Mouse (Mus musculus) liver, adult 2 months (tissue): ENCODE results near the gene Dalrd3. TPM values are rescaled to one million over a fixed set of nuclear protein-coding genes. Genes with fewer than 3 reads are reported as not detected.

Experiments
- DNase-seq: peaks from one replicate; pipeline ENCODE4 v3.0.0-alpha.2; 2011; ENCODE audit warnings: low read depth, low spot score; ENCODE audit errors: extremely low read depth
- H3K27ac ChIP-seq: fragments of 200-500 bp; replicated peaks from 2 replicates; pipeline ENCODE4 v1.5.1; 2012; ENCODE audit warnings: low read depth, mild to moderate bottlenecking, control low read depth, inconsistent platforms, low read length; ENCODE audit not compliant: insufficient read depth
- H3K27me3 ChIP-seq: fragments of 200-500 bp; 2 replicates; pipeline ENCODE4 v1.6.1; 2012; ENCODE audit warnings: mild to moderate bottlenecking, moderate library complexity, low read length, inconsistent platforms; ENCODE audit not compliant: control insufficient read depth, insufficient read depth
- H3K36me3 ChIP-seq: fragments of 200-500 bp; 2 replicates; pipeline ENCODE4 v1.6.1; 2012; ENCODE audit warnings: low read length, inconsistent platforms; ENCODE audit not compliant: control insufficient read depth, insufficient read depth
- H3K4me1 ChIP-seq: fragments of 200-500 bp; 2 replicates; pipeline ENCODE4 v1.6.1; 2011; ENCODE audit warnings: low read length; ENCODE audit not compliant: control insufficient read depth, insufficient read depth
- H3K4me3 ChIP-seq: fragments of 200-500 bp; 2 replicates; pipeline ENCODE4 v1.5.1; 2011; ENCODE audit warnings: low read depth, mild to moderate bottlenecking, control low read depth, low read length, moderate library complexity; ENCODE audit not compliant: insufficient read depth
- H3K79me2 ChIP-seq: fragments of 200-500 bp; 2 replicates; pipeline ENCODE4 v1.6.1; 2012; ENCODE audit warnings: inconsistent platforms, mild to moderate bottlenecking, low read length, moderate library complexity; ENCODE audit not compliant: control insufficient read depth, insufficient read depth
- H3K9ac ChIP-seq: fragments of 200-500 bp; 2 replicates; pipeline ENCODE4 v1.6.1; 2012; ENCODE audit warnings: low read depth, mild to moderate bottlenecking, control low read depth, inconsistent platforms, low read length
- CTCF ChIP-seq: fragments of 200-500 bp; IDR thresholded peaks from 2 replicates; pipeline ENCODE4 v1.5.1; 2011; ENCODE audit warnings: low read depth, low read length, control low read depth
- POLR2A ChIP-seq: fragments of 200-500 bp; IDR thresholded peaks from 2 replicates; pipeline ENCODE4 v1.6.1; 2011; ENCODE audit warnings: low read length, control low read depth; ENCODE audit not compliant: insufficient read depth; ENCODE audit errors: extremely low read depth
- WGBS: fragments of 180-500 bp; shearing (Covaris S2); methylation state at CpG from one replicate; pipeline ENCODE4 v1.1.7; 2018; 5-methylcytosine and 5-hydroxymethylcytosine counted together
- polyA plus RNA-seq: library from polyadenylated mRNA; depleted of rRNA; stranded (reverse); fragments of >200 nt; gene quantifications from 2 replicates; pipeline ENCODE4 v1.2.3, GENCODE M21; 2012
- total RNA-seq: library from RNA; depleted of rRNA; stranded (reverse); fragments of >200 nt; gene quantifications from 2 replicates; pipeline ENCODE4 v1.2.3, GENCODE M21; 2014

The Dalrd3 gene
- total and polyA plus RNA-seq, 2 experiments: 32.8 to 130 TPM

DNA sequence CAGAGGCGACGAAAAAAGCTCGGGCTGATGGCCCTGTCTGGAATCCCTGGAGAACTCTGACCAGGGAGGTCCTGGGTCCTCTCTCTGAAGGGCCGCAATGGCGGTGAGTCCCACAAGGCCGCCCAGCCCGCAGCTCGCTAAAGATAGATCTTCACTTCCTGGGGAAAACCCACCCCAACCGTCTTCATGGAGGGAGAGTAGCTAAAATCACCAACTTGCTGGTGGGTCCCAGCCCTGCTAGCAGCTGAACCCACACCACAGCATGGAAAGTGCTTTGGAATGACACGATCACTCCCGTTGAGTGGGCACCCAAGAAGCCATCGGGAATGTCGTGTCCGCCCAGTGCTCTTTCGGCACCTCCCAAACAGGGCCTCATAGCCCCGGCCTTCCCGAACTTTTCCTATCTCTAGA lies 1.2 kb upstream of the Dalrd3 start:
- H3K4me3 ChIP-seq: no peak overlapping the region
- DNase-seq: no peak
- no peaks in the 10 kb centered on the region for H3K79me2 ChIP-seq
- peak overlapping the region; percentile 65 for H3K27ac ChIP-seq
- H3K27me3 ChIP-seq: no peaks in the 10 kb centered on the region
- peaks cover 2% of the 10 kb centered on the region; the same call in 1 of the 2 replicates for H3K36me3 ChIP-seq
- TF ChIP-seq POLR2A (no peak), CTCF (no peak)
- H3K4me1 ChIP-seq: peaks cover 12% of the 10 kb centered on the region
- 0 out of 2 replicates have a peak overlapping the region, but pooled peaks have one; percentile 7 for H3K9ac ChIP-seq
- 50% methylated on average over 17 of the region's 17 CpGs for WGBS

DNA sequence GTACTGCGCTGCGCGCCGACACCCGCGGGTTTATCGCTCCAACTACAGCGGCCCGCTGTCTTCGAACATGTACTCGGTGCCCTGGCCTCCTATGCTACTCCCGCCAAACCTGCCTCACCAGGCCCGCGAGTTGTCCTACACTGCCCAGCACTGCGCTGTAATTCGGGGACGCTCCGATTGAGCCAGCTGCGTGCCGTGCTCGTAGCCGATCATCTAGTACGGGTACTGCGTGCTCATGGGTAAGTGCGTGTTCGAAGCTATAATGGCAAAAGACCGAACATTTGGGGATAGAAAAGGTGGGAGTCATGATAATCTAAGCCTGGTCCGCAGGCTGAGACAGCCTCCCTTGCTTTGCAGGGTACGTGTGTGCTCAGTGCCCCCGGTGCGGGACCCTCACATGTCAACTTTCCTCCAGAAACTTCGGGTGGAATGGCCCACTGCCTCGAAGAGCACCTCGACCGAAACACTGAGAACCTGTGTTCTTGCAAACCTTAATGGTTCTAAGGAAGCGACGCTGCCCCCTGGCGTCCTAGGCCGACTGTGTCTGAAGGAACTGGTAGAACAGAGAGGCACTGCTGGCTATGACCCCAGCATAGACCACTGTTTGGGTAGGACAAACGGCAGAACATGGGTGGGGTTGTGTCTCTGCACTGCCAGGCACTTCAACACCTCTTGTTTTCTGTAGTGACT lies 666 bp downstream of the Dalrd3 start:
- H3K27ac ChIP-seq: no peak overlapping the region
- TF ChIP-seq CTCF (peak; percentile 83), POLR2A (no peak)
- no peaks in the 10 kb centered on the region for H3K27me3 ChIP-seq
- WGBS: 2% methylated on average over 40 of the region's 40 CpGs
- H3K4me1 ChIP-seq: peaks cover 12% of the 10 kb centered on the region
- DNase-seq: peak; percentile 61
- peak overlapping the region; percentile 77 for H3K4me3 ChIP-seq
- H3K36me3 ChIP-seq: peaks cover 2% of the 10 kb centered on the region; the same call in 1 of the 2 replicates
- no peaks in the 10 kb centered on the region for H3K79me2 ChIP-seq
- H3K9ac ChIP-seq: peak overlapping the region; percentile 59

DNA sequence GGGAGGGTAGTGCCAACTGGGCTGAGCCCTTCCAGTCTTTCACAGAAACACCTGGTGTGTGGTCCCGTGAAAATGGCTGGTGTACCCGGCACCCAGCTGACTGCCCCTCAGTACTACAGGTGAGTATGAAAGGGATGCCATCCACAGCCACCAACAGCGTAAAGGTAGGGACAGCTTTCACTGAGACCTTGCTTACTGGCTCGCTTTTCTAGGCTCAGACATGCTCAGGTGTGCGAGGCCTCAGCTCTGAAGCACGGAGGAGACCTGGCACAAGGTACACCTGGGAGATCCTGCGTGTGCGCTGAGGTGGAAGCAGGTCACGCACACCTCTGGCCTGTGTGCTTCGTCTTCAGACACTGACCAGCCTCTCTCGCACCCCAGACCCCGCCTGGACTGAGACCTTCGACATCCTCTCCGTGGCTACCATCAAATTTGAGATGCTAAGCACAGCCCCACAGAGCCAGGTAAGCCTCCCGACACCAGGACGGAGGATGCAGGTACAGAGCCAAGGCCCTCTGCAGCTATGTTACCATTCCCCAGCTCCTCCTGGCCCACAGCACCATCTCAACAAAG lies 1.8 kb downstream of the Dalrd3 start:
- no peaks in the 10 kb centered on the region for H3K79me2 ChIP-seq
- no peak overlapping the region for H3K9ac ChIP-seq
- 97% methylated on average over 16 of the region's 16 CpGs for WGBS
- no peak overlapping the region for H3K4me3 ChIP-seq
- TF ChIP-seq POLR2A: no peak
- no peak for TF ChIP-seq CTCF
- H3K36me3 ChIP-seq: peaks cover 2% of the 10 kb centered on the region; the same call in 1 of the 2 replicates
- peaks cover 7% of the 10 kb centered on the region; the same call in 1 of the 2 replicates for H3K4me1 ChIP-seq
- H3K27me3 ChIP-seq: no peaks in the 10 kb centered on the region
- DNase-seq: no peak
- H3K27ac ChIP-seq: no peak overlapping the region

GRCm38 (mm10) chr9:108572321-108572720 lies 2.6 kb downstream of the Dalrd3 start:
- H3K27me3 ChIP-seq: no peaks in the 10 kb centered on the region
- TF ChIP-seq POLR2A: no peak
- TF ChIP-seq CTCF: no peak
- no peak overlapping the region for H3K27ac ChIP-seq
- H3K4me3 ChIP-seq: no peak overlapping the region
- H3K4me1 ChIP-seq: peaks cover 7% of the 10 kb centered on the region; the same call in 1 of the 2 replicates
- no peaks in the 10 kb centered on the region for H3K79me2 ChIP-seq
- 91% methylated on average over 10 of the region's 10 CpGs for WGBS
- peaks cover 2% of the 10 kb centered on the region; the same call in 1 of the 2 replicates for H3K36me3 ChIP-seq
- H3K9ac ChIP-seq: no peak overlapping the region
- no peak for DNase-seq

GRCm38 (mm10) chr9:108573774-108574690 lies 4.3 kb downstream of the Dalrd3 start:
- peaks cover 2% of the 10 kb centered on the region; the same call in 1 of the 2 replicates for H3K36me3 ChIP-seq
- no peak for DNase-seq
- H3K27me3 ChIP-seq: no peaks in the 10 kb centered on the region
- H3K9ac ChIP-seq: no peak overlapping the region
- WGBS: 76% methylated on average over 24 of the region's 26 CpGs
- no peak for TF ChIP-seq POLR2A
- peak; percentile 65 for TF ChIP-seq CTCF
- no peak overlapping the region for H3K27ac ChIP-seq
- peaks cover 4% of the 10 kb centered on the region; the same call in 1 of the 2 replicates for H3K4me1 ChIP-seq
- H3K79me2 ChIP-seq: no peaks in the 10 kb centered on the region
- no peak overlapping the region for H3K4me3 ChIP-seq
